Mouse (Mus musculus): Measurements from ENCODE around the gene Stub1. TPM values are rescaled to one million over a fixed set of nuclear protein-coding genes. Genes with fewer than 3 reads are reported as not detected.
A peak's percentile ranks its signal among the peaks of the same experiment; 100 is the strongest.

Stub1 gene
- polyA plus RNA-seq, 1 experiment from 2014 or later, result 283 TPM

GRCm38 (mm10) chr17:25841117-25841880 is 8.1 kb upstream of the Stub1 start, which contains the start of gene Gm20683:
Gene Gm20683, minus strand, starts transcription at chr17:25841763.
- Histone ChIP-seq H3K4me1 (peaks cover 41% of the 10 kb centered on the region), H3K27ac (replicated peaks) (no peak within 1 kb of the TSS), H3K9me3 (no peaks in the 10 kb centered on the region), H3K36me3 (peaks cover 52% of the 10 kb centered on the region), H3K27me3 (no peaks in the 10 kb centered on the region), H3K4me2 (replicated peaks) (no peak within 1 kb of the TSS), H3K4me3 (no peak within 1 kb of the TSS), H3K9ac (replicated peaks) (no peak within 1 kb of the TSS)
- ATAC-seq (ENCODE audit: low FRiP score, low read depth), result no peak
- WGBS, result 98% methylated on average over 22 of the region's 22 CpGs

GRCm38 (mm10) chr17:25840519-25840918 is 7.3 kb upstream of the Stub1 start:
- Histone ChIP-seq H3K27ac (replicated peaks) (no peak overlapping the region), H3K36me3 (peaks cover 45% of the 10 kb centered on the region), H3K9ac (replicated peaks) (no peak overlapping the region), H3K4me2 (replicated peaks) (no peak overlapping the region), H3K27me3 (no peaks in the 10 kb centered on the region), H3K4me3 (no peak overlapping the region), H3K4me1 (peaks cover 49% of the 10 kb centered on the region), H3K9me3 (no peaks in the 10 kb centered on the region)
- ATAC-seq (ENCODE audit: low FRiP score, low read depth), result no peak
- 92% methylated on average over 6 of the region's 6 CpGs for WGBS

GRCm38 (mm10) chr17:25839455-25840235 is 6.4 kb upstream of the Stub1 start:
- ATAC-seq (ENCODE audit: low FRiP score, low read depth), result no peak
- no peaks in the 10 kb centered on the region for H3K27me3 ChIP-seq
- H3K4me1 ChIP-seq, result peaks cover 53% of the 10 kb centered on the region
- no peaks in the 10 kb centered on the region for H3K9me3 ChIP-seq
- H3K4me2 ChIP-seq (replicated peaks), result no peak overlapping the region
- no peak overlapping the region for H3K9ac ChIP-seq (replicated peaks)
- H3K36me3 ChIP-seq, result peaks cover 48% of the 10 kb centered on the region
- no peak overlapping the region for H3K27ac ChIP-seq (replicated peaks)
- 85% methylated on average over 14 of the region's 14 CpGs for WGBS
- no peak overlapping the region for H3K4me3 ChIP-seq

GRCm38 (mm10) chr17:25838904-25839303 is 5.7 kb upstream of the Stub1 start:
- 90% methylated on average over 4 of the region's 4 CpGs for WGBS
- Histone ChIP-seq H3K9ac (replicated peaks) (no peak overlapping the region), H3K4me1 (peaks cover 57% of the 10 kb centered on the region), H3K36me3 (peaks cover 48% of the 10 kb centered on the region), H3K27me3 (no peaks in the 10 kb centered on the region), H3K4me3 (no peak overlapping the region), H3K9me3 (no peaks in the 10 kb centered on the region), H3K27ac (replicated peaks) (no peak overlapping the region), H3K4me2 (replicated peaks) (no peak overlapping the region)
- ATAC-seq (ENCODE audit: low FRiP score, low read depth), result no peak

- H3K4me1 ChIP-seq, result peaks cover 53% of the 10 kb centered on the region
- 23% methylated on average over 3 of the region's 3 CpGs for WGBS
- peak overlapping the region; percentile 65; the same call in 1 of the 2 replicates for H3K9ac ChIP-seq (replicated peaks)
- H3K36me3 ChIP-seq, result peaks cover 47% of the 10 kb centered on the region
- peak overlapping the region; percentile 67 for H3K27ac ChIP-seq (replicated peaks)
- peak overlapping the region; percentile 65 for H3K4me2 ChIP-seq (replicated peaks)
- peak overlapping the region; percentile 39; the same call in 1 of the 2 replicates for H3K4me3 ChIP-seq
- no peak for ATAC-seq (ENCODE audit: low FRiP score, low read depth)
- H3K27me3 ChIP-seq, result no peaks in the 10 kb centered on the region
- no peaks in the 10 kb centered on the region for H3K9me3 ChIP-seq
These were observed 4.3 kb upstream of the Stub1 start for GRCm38 (mm10) chr17:25837533-25837932.

- H3K27me3 ChIP-seq, result no peaks in the 10 kb centered on the region
- H3K9ac ChIP-seq (replicated peaks), result peak within 1 kb of the TSS; percentile 65
- peaks cover 55% of the 10 kb centered on the region for H3K4me1 ChIP-seq
- peak; percentile 20; the same call in 1 of the 2 replicates for ATAC-seq (ENCODE audit: low FRiP score, low read depth)
- under 1% methylated on average over 22 of the region's 29 CpGs for WGBS
- peak within 1 kb of the TSS; percentile 39 for H3K4me3 ChIP-seq
- peak within 1 kb of the TSS; percentile 67 for H3K27ac ChIP-seq (replicated peaks)
- peaks cover 42% of the 10 kb centered on the region for H3K36me3 ChIP-seq
- H3K9me3 ChIP-seq, result no peaks in the 10 kb centered on the region
- peak within 1 kb of the TSS; percentile 65 for H3K4me2 ChIP-seq (replicated peaks)
These were observed 3.8 kb upstream of the Stub1 start, which contains the start of gene Rhbdl1 for GRCm38 (mm10) chr17:25837076-25837410. Gene Rhbdl1, minus strand, starts transcription at chr17:25837295.

- Histone ChIP-seq H3K36me3 (peaks cover 39% of the 10 kb centered on the region), H3K4me2 (replicated peaks) (peak overlapping the region; percentile 65), H3K4me1 (peaks cover 60% of the 10 kb centered on the region), H3K27ac (replicated peaks) (peak overlapping the region; percentile 67), H3K9me3 (no peaks in the 10 kb centered on the region), H3K4me3 (peak overlapping the region; percentile 39), H3K9ac (replicated peaks) (peak overlapping the region; percentile 65), H3K27me3 (no peaks in the 10 kb centered on the region)
- no peak for ATAC-seq (ENCODE audit: low FRiP score, low read depth)
- WGBS, result 24% methylated on average over 21 of the region's 23 CpGs
These were observed 3.3 kb upstream of the Stub1 start for GRCm38 (mm10) chr17:25836397-25837075.

- Histone ChIP-seq H3K27ac (replicated peaks) (no peak overlapping the region), H3K9me3 (no peaks in the 10 kb centered on the region), H3K36me3 (peaks cover 39% of the 10 kb centered on the region), H3K27me3 (no peaks in the 10 kb centered on the region), H3K4me3 (peak overlapping the region; percentile 39; the same call in 1 of the 2 replicates), H3K4me2 (replicated peaks) (peak overlapping the region; percentile 65), H3K4me1 (peaks cover 68% of the 10 kb centered on the region), H3K9ac (replicated peaks) (no peak overlapping the region)
- 92% methylated on average over 16 of the region's 16 CpGs for WGBS
- ATAC-seq (ENCODE audit: low FRiP score, low read depth), result no peak
These were observed 2.6 kb upstream of the Stub1 start for GRCm38 (mm10) chr17:25835816-25836215.

- Histone ChIP-seq H3K9ac (replicated peaks) (0 out of 2 replicates have a peak overlapping the region, but pooled peaks have one; percentile 8), H3K27me3 (no peaks in the 10 kb centered on the region), H3K27ac (replicated peaks) (no peak overlapping the region), H3K4me3 (no peak overlapping the region), H3K36me3 (peaks cover 39% of the 10 kb centered on the region), H3K4me1 (peaks cover 73% of the 10 kb centered on the region), H3K9me3 (no peaks in the 10 kb centered on the region), H3K4me2 (replicated peaks) (peak overlapping the region; percentile 10; the same call in 1 of the 2 replicates)
- 94% methylated on average over 7 of the region's 7 CpGs for WGBS
- ATAC-seq (ENCODE audit: low FRiP score, low read depth), result no peak
These were observed 2.1 kb upstream of the Stub1 start for GRCm38 (mm10) chr17:25835301-25835700.

- peaks cover 79% of the 10 kb centered on the region for H3K4me1 ChIP-seq
- no peak overlapping the region for H3K27ac ChIP-seq (replicated peaks)
- H3K36me3 ChIP-seq, result peaks cover 39% of the 10 kb centered on the region
- no peaks in the 10 kb centered on the region for H3K9me3 ChIP-seq
- H3K4me3 ChIP-seq, result peak overlapping the region; percentile 77
- 90% methylated on average over 12 of the region's 12 CpGs for WGBS
- peak overlapping the region; percentile 96 for H3K4me2 ChIP-seq (replicated peaks)
- no peak for ATAC-seq (ENCODE audit: low FRiP score, low read depth)
- H3K9ac ChIP-seq (replicated peaks), result peak overlapping the region; percentile 84
- H3K27me3 ChIP-seq, result no peaks in the 10 kb centered on the region
These were observed 1.5 kb upstream of the Stub1 start for GRCm38 (mm10) chr17:25834595-25835222.

GRCm38 (mm10) chr17:25833961-25834594 is 874 bp upstream of the Stub1 start:
- Histone ChIP-seq H3K4me3 (peak overlapping the region; percentile 77), H3K27ac (replicated peaks) (peak overlapping the region; percentile 95), H3K9me3 (no peaks in the 10 kb centered on the region), H3K4me2 (replicated peaks) (peak overlapping the region; percentile 96), H3K27me3 (no peaks in the 10 kb centered on the region), H3K4me1 (peaks cover 81% of the 10 kb centered on the region), H3K36me3 (peaks cover 35% of the 10 kb centered on the region), H3K9ac (replicated peaks) (peak overlapping the region; percentile 84)
- no peak for ATAC-seq (ENCODE audit: low FRiP score, low read depth)
- 57% methylated on average over 6 of the region's 6 CpGs for WGBS

Measured in midbrain, embryonic 12.5 days (tissue).